Mouse (Mus musculus) spleen, adult 2 months (tissue): ENCODE measurements around the gene Arid1b.

Experiments
- CTCF ChIP-seq: fragments of 200-500 bp; IDR thresholded peaks from 2 replicates; pipeline ENCODE4 v1.5.1; 2011; ENCODE audit warnings: mild to moderate bottlenecking, inconsistent platforms; ENCODE audit not compliant: insufficient read depth, insufficient read length, insufficient replicate concordance; ENCODE audit errors: extremely low read depth
- POLR2A ChIP-seq: fragments of 200-500 bp; IDR thresholded peaks from 2 replicates; pipeline ENCODE4 v1.6.1; 2011; ENCODE audit warnings: low read depth, low read length, inconsistent platforms

GRCm38 (mm10) chr17:5203346-5204102 is 209.4 kb downstream of the Arid1b start:
- TF ChIP-seq CTCF (no peak), POLR2A (no peak)
